Mouse (Mus musculus) ES-Bruce4 (cell line): ENCODE measurements around the gene Olfr1197. TPM values are rescaled to one million over a fixed set of nuclear protein-coding genes. Genes with fewer than 3 reads are reported as not detected.

Experiments used
- H3K27ac ChIP-seq: 2 replicates; pipeline ENCODE4 v1.5.1; 2012; ENCODE audit warnings: low read length, inconsistent platforms; ENCODE audit not compliant: insufficient read depth
- H3K27me3 ChIP-seq: 2 replicates; pipeline ENCODE4 v1.6.1; 2012; ENCODE audit warnings: mild to moderate bottlenecking, low read length, inconsistent platforms; ENCODE audit not compliant: control insufficient read depth, poor library complexity, insufficient read depth, severe bottlenecking
- H3K36me3 ChIP-seq: 2 replicates; pipeline ENCODE4 v1.6.1; 2012; ENCODE audit warnings: inconsistent platforms, mild to moderate bottlenecking, low read length, moderate library complexity; ENCODE audit not compliant: control insufficient read depth, poor library complexity, insufficient read depth, severe bottlenecking
- H3K4me1 ChIP-seq: one replicate; pipeline ENCODE4 v1.8.1; 2011; ENCODE audit warnings: low read length; ENCODE audit not compliant: control insufficient read depth, insufficient read depth
- H3K4me3 ChIP-seq: 2 replicates; pipeline ENCODE4 v1.5.1; 2011; ENCODE audit warnings: low read depth, mild to moderate bottlenecking, low read length
- H3K9ac ChIP-seq: 2 replicates; pipeline ENCODE4 v1.6.1; 2012; ENCODE audit warnings: low read depth, mild to moderate bottlenecking, inconsistent platforms; ENCODE audit not compliant: poor library complexity, severe bottlenecking
- H3K9me3 ChIP-seq: replicated peaks from 2 replicates; pipeline ENCODE4 v1.6.1; 2012; ENCODE audit warnings: mild to moderate bottlenecking, low read length, inconsistent platforms; ENCODE audit not compliant: control insufficient read depth, poor library complexity, insufficient read depth, severe bottlenecking
- CTCF ChIP-seq: IDR thresholded peaks from one replicate; pipeline ENCODE4 v1.8.1; 2011; ENCODE audit warnings: low read depth, low read length
- EP300 ChIP-seq: IDR thresholded peaks from 2 replicates; pipeline ENCODE4 v1.6.1; 2011; ENCODE audit warnings: low read depth, low read length; ENCODE audit not compliant: insufficient read depth
- POLR2A ChIP-seq: IDR thresholded peaks from one replicate; pipeline ENCODE4 v1.8.1; 2011; ENCODE audit warnings: low read length; ENCODE audit not compliant: insufficient read depth
- polyA plus RNA-seq: library from polyadenylated mRNA; stranded (reverse); fragments of >200 nt; gene quantifications from 2 replicates; pipeline ENCODE4 v1.2.4, GENCODE M21; 2011; ENCODE audit warnings: low read depth; ENCODE audit not compliant: missing spikeins, insufficient read depth, insufficient read length

The Olfr1197 gene
- polyA plus RNA-seq, result not detected in 2 replicates

- Histone ChIP-seq H3K27ac (no peak within 1 kb of the TSS), H3K4me3 (no peak within 1 kb of the TSS), H3K36me3 (no peaks in the 10 kb centered on the region), H3K4me1 (no peaks in the 10 kb centered on the region), H3K27me3 (no peaks in the 10 kb centered on the region), H3K9ac (no peak within 1 kb of the TSS), H3K9me3 (no peaks in the 10 kb centered on the region)
- no peak for TF ChIP-seq CTCF
- TF ChIP-seq EP300, result no peak
- TF ChIP-seq POLR2A, result no peak
Observed at GRCm38 (mm10) chr2:88732266-88732665, at the start of gene Olfr1197. TSS of gene Olfr1197 (minus strand) at chr2:88732366.

GRCm38 (mm10) chr2:88770388-88770787, 38.2 kb upstream of the Olfr1197 start, which contains the start of gene Olfr1200:
TSS of gene Olfr1200 (minus strand) at chr2:88770488.
- TF ChIP-seq POLR2A (no peak), CTCF (no peak), EP300 (no peak)
- Histone ChIP-seq H3K36me3 (no peaks in the 10 kb centered on the region), H3K4me1 (no peaks in the 10 kb centered on the region), H3K9ac (no peak within 1 kb of the TSS), H3K27me3 (no peaks in the 10 kb centered on the region), H3K9me3 (no peaks in the 10 kb centered on the region), H3K27ac (no peak within 1 kb of the TSS), H3K4me3 (no peak within 1 kb of the TSS)

- no peak for TF ChIP-seq POLR2A
- TF ChIP-seq CTCF, result no peak
- no peak for TF ChIP-seq EP300
- Histone ChIP-seq H3K4me3 (no peak within 1 kb of the TSS), H3K36me3 (no peaks in the 10 kb centered on the region)
Observed at GRCm38 (mm10) chr2:88760369-88760768, 28.2 kb upstream of the Olfr1197 start, which contains the start of gene Olfr1199. TSS of gene Olfr1199 (minus strand) at chr2:88760469.

GRCm38 (mm10) chr2:88751270-88751669, 19.1 kb upstream of the Olfr1197 start, which contains the start of gene Olfr1198:
TSS of gene Olfr1198 (minus strand) at chr2:88751370.
- TF ChIP-seq CTCF, result no peak
- TF ChIP-seq EP300, result no peak
- no peak for TF ChIP-seq POLR2A
- Histone ChIP-seq H3K9me3 (no peaks in the 10 kb centered on the region), H3K27ac (no peak within 1 kb of the TSS)

More at GRCm38 (mm10) chr2:88760369-88760768, 28.2 kb upstream of the Olfr1197 start, which contains the start of gene Olfr1199:
- no peaks in the 10 kb centered on the region for H3K27me3 ChIP-seq
- H3K9me3 ChIP-seq, result no peaks in the 10 kb centered on the region
- H3K4me1 ChIP-seq, result no peaks in the 10 kb centered on the region
- H3K27ac ChIP-seq, result no peak within 1 kb of the TSS
- no peak within 1 kb of the TSS for H3K9ac ChIP-seq

GRCm38 (mm10) chr2:88743379-88743778, 11.2 kb upstream of the Olfr1197 start:
- Histone ChIP-seq H3K4me3 (no peak overlapping the region), H3K4me1 (no peaks in the 10 kb centered on the region), H3K27me3 (no peaks in the 10 kb centered on the region), H3K9ac (no peak overlapping the region), H3K36me3 (no peaks in the 10 kb centered on the region), H3K9me3 (peaks cover 6% of the 10 kb centered on the region), H3K27ac (no peak overlapping the region)
- TF ChIP-seq POLR2A, result no peak
- no peak for TF ChIP-seq EP300
- no peak for TF ChIP-seq CTCF

More at GRCm38 (mm10) chr2:88751270-88751669, 19.1 kb upstream of the Olfr1197 start, which contains the start of gene Olfr1198:
- no peak within 1 kb of the TSS for H3K9ac ChIP-seq
- H3K36me3 ChIP-seq, result no peaks in the 10 kb centered on the region
- H3K4me3 ChIP-seq, result no peak within 1 kb of the TSS
- H3K4me1 ChIP-seq, result no peaks in the 10 kb centered on the region
- H3K27me3 ChIP-seq, result no peaks in the 10 kb centered on the region

GRCm38 (mm10) chr2:88704497-88704896, 27.7 kb downstream of the Olfr1197 start, which contains the start of gene Olfr1196:
TSS of gene Olfr1196 (minus strand) at chr2:88704597.
- TF ChIP-seq POLR2A, result no peak
- no peak for TF ChIP-seq EP300
- no peak for TF ChIP-seq CTCF
- Histone ChIP-seq H3K27me3 (no peaks in the 10 kb centered on the region), H3K9me3 (no peaks in the 10 kb centered on the region), H3K4me3 (no peak within 1 kb of the TSS), H3K4me1 (no peaks in the 10 kb centered on the region), H3K36me3 (no peaks in the 10 kb centered on the region), H3K9ac (no peak within 1 kb of the TSS), H3K27ac (no peak within 1 kb of the TSS)
